Mouse (Mus musculus) heart, adult 2 months (tissue): ENCODE measurements around the gene Tmem186. TPM values are rescaled to one million over a fixed set of nuclear protein-coding genes. Genes with fewer than 3 reads are reported as not detected.

Experiments used
- DNase-seq, 2 experiments: peaks; one replicate each; pipeline ENCODE4 v3.0.0; 2021
- H3K27ac ChIP-seq: fragments of 200-600 bp; 2 replicates; pipeline ENCODE4 v1.8.1; 2022
- H3K27me3 ChIP-seq: fragments of 200-500 bp; 2 replicates; pipeline ENCODE4 v1.6.1; 2012; ENCODE audit warnings: mild to moderate bottlenecking, low read length, inconsistent platforms, mixed read lengths; ENCODE audit not compliant: control insufficient read depth, insufficient read depth
- H3K36me3 ChIP-seq: fragments of 200-500 bp; 2 replicates; pipeline ENCODE4 v1.6.1; 2012; ENCODE audit warnings: low read length, inconsistent platforms; ENCODE audit not compliant: control insufficient read depth, insufficient read depth
- H3K4me1 ChIP-seq: fragments of 200-500 bp; 2 replicates; pipeline ENCODE4 v1.6.1; 2011; ENCODE audit warnings: low read length; ENCODE audit not compliant: control insufficient read depth, insufficient read depth
- H3K4me3 ChIP-seq: fragments of 200-600 bp; 2 replicates; pipeline ENCODE4 v1.8.1; 2022
- H3K79me2 ChIP-seq: fragments of 200-500 bp; replicated peaks from 2 replicates; pipeline ENCODE4 v1.6.1; 2012; ENCODE audit warnings: mild to moderate bottlenecking, inconsistent platforms, low read length, moderate library complexity, mixed read lengths; ENCODE audit not compliant: control insufficient read depth, insufficient read depth
- H3K9ac ChIP-seq: fragments of 200-500 bp; 2 replicates; pipeline ENCODE4 v1.6.1; 2012; ENCODE audit warnings: low read depth, mild to moderate bottlenecking, control low read depth, inconsistent platforms, low read length, mixed read lengths
- CTCF ChIP-seq: fragments of 200-600 bp; IDR thresholded peaks from 2 replicates; pipeline ENCODE4 v1.8.1; 2022; ENCODE audit warnings: antibody characterized with exemption, mild to moderate bottlenecking, moderate library complexity
- EP300 ChIP-seq: fragments of 200-500 bp; IDR thresholded peaks from 2 replicates; pipeline ENCODE4 v1.6.1; 2011; ENCODE audit warnings: low read depth, low read length, control low read depth; ENCODE audit not compliant: insufficient read depth
- POLR2A ChIP-seq: fragments of 200-500 bp; IDR thresholded peaks from 2 replicates; pipeline ENCODE4 v1.6.1; 2011; ENCODE audit warnings: mild to moderate bottlenecking, low read depth, low read length, control low read depth; ENCODE audit not compliant: insufficient read depth
- WGBS: fragments of 180-500 bp; shearing (Covaris S2); methylation state at CpG from one replicate; pipeline ENCODE4 v1.1.7; 2018; 5-methylcytosine and 5-hydroxymethylcytosine counted together
- intact Hi-C: fragments of 180-260 bp; cut with DNase I; formaldehyde crosslinking; loops from one replicate; pipeline ENCODE4 v1.15.1; 2025
- polyA plus RNA-seq: library from polyadenylated mRNA; depleted of rRNA; stranded (reverse); fragments of >200 nt; gene quantifications from 2 replicates; pipeline ENCODE4 v1.2.3, GENCODE M21; 2012
- total RNA-seq, 2 experiments: library from RNA; stranded (reverse); gene quantifications; 2 replicates each; pipeline ENCODE4 v1.2.3; 2021

The Tmem186 gene
- total and polyA plus RNA-seq, 3 experiments: 13.7 to 19.1 (median 17.2) TPM

DNA sequence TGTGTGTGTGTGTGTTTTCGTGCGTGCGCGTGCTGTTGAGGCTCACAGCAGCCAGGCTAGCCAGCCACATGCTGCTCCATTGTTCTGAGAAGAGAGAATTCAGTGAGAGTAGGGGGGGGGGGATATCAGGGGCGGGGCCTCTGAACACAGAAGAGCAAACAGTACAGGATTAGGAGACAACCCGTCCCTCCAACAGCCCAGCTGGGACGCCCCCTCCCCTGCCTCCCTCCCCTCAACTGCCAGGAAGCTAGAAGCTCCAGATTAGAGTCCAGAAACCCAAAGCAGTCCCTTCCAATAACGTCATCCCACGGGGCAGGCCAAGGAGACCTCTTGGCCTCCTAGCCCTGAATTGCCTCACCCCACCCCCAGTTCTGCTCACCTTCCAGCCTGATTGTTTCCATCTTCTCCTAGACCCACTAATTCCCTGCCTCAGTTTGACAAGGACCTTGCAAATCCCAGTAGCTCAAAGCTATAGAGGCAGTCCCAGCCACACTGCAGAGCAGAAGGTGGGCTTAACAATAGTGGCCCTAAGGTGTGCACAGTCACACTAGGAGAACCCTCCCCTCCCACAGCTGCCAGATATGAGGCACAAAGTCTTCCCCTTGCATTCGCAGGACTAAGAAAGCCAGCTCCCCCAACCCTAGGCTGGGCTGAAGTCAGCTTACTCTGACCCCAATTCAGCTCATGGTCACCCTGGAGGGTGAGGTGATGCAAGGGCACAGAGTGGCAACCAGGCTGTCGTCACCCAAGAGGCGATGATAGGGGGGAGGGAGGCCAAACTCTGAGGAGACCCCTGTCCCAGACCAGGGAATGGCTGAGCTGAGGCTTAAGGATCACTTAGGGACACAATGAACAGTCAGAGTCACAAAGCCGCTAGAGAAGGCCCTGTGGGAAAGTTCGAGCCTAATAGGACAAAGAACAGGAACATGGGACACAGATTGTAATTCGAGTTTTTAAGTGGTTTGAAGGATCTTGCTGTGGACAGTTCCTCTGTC lies 32.8 kb upstream of the Tmem186 start:
- no peaks in the 10 kb centered on the region for H3K27me3 ChIP-seq
- H3K36me3 ChIP-seq: peaks cover 2% of the 10 kb centered on the region; the same call in 1 of the 2 replicates
- H3K79me2 ChIP-seq: no peaks in the 10 kb centered on the region; the same call in 1 of the 2 replicates
- peak overlapping the region; percentile 45 for H3K9ac ChIP-seq
- TF ChIP-seq POLR2A (no peak), CTCF (no peak), EP300 (no peak)
- peaks cover 40% of the 10 kb centered on the region for H3K4me1 ChIP-seq
- peak overlapping the region; percentile 63 for H3K4me3 ChIP-seq
- 24% methylated on average over 13 of the region's 15 CpGs for WGBS
- H3K27ac ChIP-seq: peak overlapping the region; percentile 85
- intact Hi-C loops: loop anchor here (2.0 kb wide), 1 partner anchor 16 kb away; no protein-coding TSS in a partner anchor
- no peak for DNase-seq

DNA sequence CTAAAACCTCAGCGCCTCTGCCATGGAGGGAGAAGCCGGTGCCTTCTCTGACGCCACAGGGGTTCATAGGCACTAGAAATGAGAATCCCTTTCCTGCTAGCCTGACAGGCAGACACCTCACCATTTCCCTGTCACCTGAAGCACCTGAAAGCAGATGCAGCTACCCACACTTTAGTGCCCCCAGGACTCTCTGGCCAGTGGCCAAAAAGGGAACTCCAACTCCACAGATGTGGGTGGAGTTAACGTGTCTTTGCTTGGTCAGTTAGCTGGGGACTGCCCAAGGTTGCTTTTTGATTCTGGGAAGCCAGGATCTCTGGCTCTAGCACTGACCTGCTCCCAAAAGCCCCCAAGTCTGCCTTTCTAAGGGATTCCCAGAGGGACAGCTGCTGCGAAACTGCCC lies 31.9 kb upstream of the Tmem186 start:
- peaks cover 43% of the 10 kb centered on the region for H3K4me1 ChIP-seq
- DNase-seq: no peak
- H3K36me3 ChIP-seq: peaks cover 2% of the 10 kb centered on the region; the same call in 1 of the 2 replicates
- H3K79me2 ChIP-seq: no peaks in the 10 kb centered on the region; the same call in 1 of the 2 replicates
- whole genome bisulfite sequencing: 64% methylated on average over 5 of the region's 5 CpGs
- no peak overlapping the region for H3K9ac ChIP-seq
- H3K27me3 ChIP-seq: no peaks in the 10 kb centered on the region
- intact Hi-C loops: no loop called here
- TF ChIP-seq EP300: no peak
- TF ChIP-seq POLR2A: no peak
- no peak for TF ChIP-seq CTCF
- H3K4me3 ChIP-seq: no peak overlapping the region
- H3K27ac ChIP-seq: peak overlapping the region; percentile 31

DNA sequence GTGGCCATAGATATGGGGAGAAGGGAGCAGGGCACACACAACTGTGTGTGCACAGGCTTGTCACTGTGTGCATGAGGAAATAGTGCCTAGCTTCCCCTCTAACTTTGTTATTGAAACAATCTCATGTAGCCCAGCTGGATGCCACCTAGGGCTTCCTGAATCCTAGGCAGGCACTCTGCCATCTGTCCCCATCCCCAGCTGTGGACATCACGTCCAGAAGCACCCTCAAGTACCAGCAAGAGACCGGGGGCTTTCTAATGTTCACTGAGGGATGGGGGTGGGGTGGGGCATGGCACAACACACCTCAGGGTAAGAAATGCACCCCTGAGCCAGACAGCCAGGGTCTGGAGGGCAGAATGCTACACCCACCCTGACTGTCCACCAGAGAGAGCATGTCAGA lies 30.9 kb upstream of the Tmem186 start:
- TF ChIP-seq POLR2A (no peak), EP300 (no peak), CTCF (no peak)
- Histone ChIP-seq H3K79me2 (no peaks in the 10 kb centered on the region; the same call in 1 of the 2 replicates), H3K9ac (no peak overlapping the region), H3K4me1 (peaks cover 43% of the 10 kb centered on the region), H3K27me3 (no peaks in the 10 kb centered on the region), H3K36me3 (peaks cover 2% of the 10 kb centered on the region; the same call in 1 of the 2 replicates), H3K4me3 (no peak overlapping the region), H3K27ac (peak overlapping the region; percentile 29; the same call in 1 of the 2 replicates)
- DNase-seq: no peak
- intact Hi-C loops: no loop called here
- 52% methylated on average over 2 of the region's 2 CpGs for WGBS

DNA sequence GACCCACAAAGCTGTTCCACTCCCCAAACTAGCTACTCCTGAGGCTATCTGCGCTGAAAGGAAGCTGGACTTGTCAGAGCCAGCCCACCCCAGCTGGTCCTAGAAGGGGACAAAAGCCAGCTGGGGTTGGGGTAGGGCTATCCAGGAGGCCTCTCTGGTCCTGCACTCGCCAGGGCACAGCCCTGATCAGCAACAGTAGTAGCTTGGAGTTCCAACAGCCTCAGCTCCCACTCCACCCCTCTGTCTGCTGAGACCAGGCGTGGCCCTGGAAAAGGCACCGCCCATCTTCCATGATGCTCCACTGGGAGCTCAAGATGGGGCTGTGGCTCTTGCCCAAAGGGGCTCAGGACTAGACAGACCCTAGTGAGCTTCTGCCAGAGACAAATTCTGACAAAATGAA lies 30.3 kb upstream of the Tmem186 start:
- DNase-seq: peak; percentile 59 to 61
- TF ChIP-seq EP300 (no peak), POLR2A (no peak; the same call in 1 of the 2 replicates), CTCF (no peak)
- no peaks in the 10 kb centered on the region for H3K27me3 ChIP-seq
- H3K27ac ChIP-seq: peak overlapping the region; percentile 84
- 50% methylated on average over 4 of the region's 4 CpGs for WGBS
- intact Hi-C loops: no loop called here
- no peak overlapping the region for H3K9ac ChIP-seq
- no peak overlapping the region for H3K4me3 ChIP-seq
- no peaks in the 10 kb centered on the region; the same call in 1 of the 2 replicates for H3K79me2 ChIP-seq
- peaks cover 45% of the 10 kb centered on the region for H3K4me1 ChIP-seq
- peaks cover 2% of the 10 kb centered on the region; the same call in 1 of the 2 replicates for H3K36me3 ChIP-seq

DNA sequence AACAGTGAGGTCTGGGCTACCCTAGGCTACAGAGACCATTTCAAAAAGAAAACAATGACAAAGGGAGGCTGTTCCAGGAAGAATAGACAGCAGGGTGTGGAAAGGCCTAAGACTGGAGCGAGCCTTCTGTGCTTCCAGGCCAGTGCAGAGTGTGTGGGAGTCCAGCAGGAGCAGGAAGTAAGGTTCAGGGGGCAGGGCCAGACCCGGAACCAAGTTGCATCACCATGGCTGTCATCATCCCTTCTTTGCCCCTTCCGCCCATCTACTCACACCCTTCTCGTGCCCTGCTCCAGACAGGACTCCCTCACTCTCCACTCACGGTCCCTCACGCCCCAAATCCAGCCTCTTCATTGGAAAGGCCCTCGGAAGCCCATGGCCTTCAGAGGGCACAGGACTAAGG lies 29.7 kb upstream of the Tmem186 start:
- peaks cover 47% of the 10 kb centered on the region for H3K4me1 ChIP-seq
- no peaks in the 10 kb centered on the region; the same call in 1 of the 2 replicates for H3K79me2 ChIP-seq
- intact Hi-C loops: no loop called here
- no peak for TF ChIP-seq CTCF
- peak; percentile 51; the same call in 1 of the 2 replicates for TF ChIP-seq POLR2A
- peak overlapping the region; percentile 84 for H3K27ac ChIP-seq
- no peak overlapping the region for H3K9ac ChIP-seq
- H3K36me3 ChIP-seq: peaks cover 2% of the 10 kb centered on the region; the same call in 1 of the 2 replicates
- no peaks in the 10 kb centered on the region for H3K27me3 ChIP-seq
- no peak overlapping the region for H3K4me3 ChIP-seq
- 31% methylated on average over 7 of the region's 7 CpGs for WGBS
- peak; percentile 55 to 58 for DNase-seq

DNA sequence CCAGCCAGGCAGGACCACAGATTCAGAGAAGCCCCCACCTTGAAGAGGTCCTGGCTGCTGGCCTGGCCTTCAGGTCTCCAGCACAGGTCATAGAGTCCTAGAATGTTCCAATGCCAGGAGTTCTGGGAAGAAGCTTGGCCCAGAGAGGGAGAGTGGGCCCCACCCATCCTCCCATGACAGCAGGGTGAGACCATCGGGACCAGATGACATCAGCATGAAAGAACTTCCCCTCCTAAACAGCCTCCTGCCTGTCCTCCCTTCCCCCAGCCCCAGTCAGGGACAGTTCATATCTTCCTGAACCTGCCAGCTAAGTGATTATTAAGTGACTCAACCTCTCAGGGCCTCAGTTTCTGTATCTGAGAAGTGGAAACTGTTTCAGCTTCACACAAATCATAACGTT lies 28.9 kb upstream of the Tmem186 start:
- Histone ChIP-seq H3K4me1 (peaks cover 47% of the 10 kb centered on the region), H3K4me3 (no peak overlapping the region), H3K9ac (no peak overlapping the region), H3K79me2 (no peaks in the 10 kb centered on the region; the same call in 1 of the 2 replicates), H3K27me3 (no peaks in the 10 kb centered on the region), H3K27ac (peak overlapping the region; percentile 84), H3K36me3 (peaks cover 2% of the 10 kb centered on the region; the same call in 1 of the 2 replicates)
- DNase-seq: peak; percentile 64 to 83
- TF ChIP-seq POLR2A (no peak), CTCF (no peak), EP300 (peak; percentile 88)
- intact Hi-C loops: no loop called here
- 10% methylated on average over 2 of the region's 2 CpGs for WGBS
